Mouse (Mus musculus) heart, postnatal 25 days (tissue): ENCODE results near the gene Sh3kbp1. TPM values are rescaled to one million over a fixed set of nuclear protein-coding genes. Genes with fewer than 3 reads are reported as not detected.
"Not testable (repeated sequence)": the region's sequence is repeated elsewhere in the genome, so short reads cannot be mapped to it uniquely, and the experiment has no call there.

Experiments
- DNase-seq: peaks from one replicate; pipeline ENCODE4 v3.0.0; 2022; ENCODE audit warnings: low spot score
- intact Hi-C: fragments of 180-260 bp; cut with DNase I; formaldehyde crosslinking; loops from one replicate; pipeline ENCODE4 v1.15.1; 2025
- total RNA-seq, 2 experiments: library from RNA; stranded (reverse); gene quantifications; 2 replicates each; pipeline ENCODE4 v1.2.3; 2021

The Sh3kbp1 gene
- 100 to 1,000 TPM; 143 to 148 TPM for total RNA-seq

DNA sequence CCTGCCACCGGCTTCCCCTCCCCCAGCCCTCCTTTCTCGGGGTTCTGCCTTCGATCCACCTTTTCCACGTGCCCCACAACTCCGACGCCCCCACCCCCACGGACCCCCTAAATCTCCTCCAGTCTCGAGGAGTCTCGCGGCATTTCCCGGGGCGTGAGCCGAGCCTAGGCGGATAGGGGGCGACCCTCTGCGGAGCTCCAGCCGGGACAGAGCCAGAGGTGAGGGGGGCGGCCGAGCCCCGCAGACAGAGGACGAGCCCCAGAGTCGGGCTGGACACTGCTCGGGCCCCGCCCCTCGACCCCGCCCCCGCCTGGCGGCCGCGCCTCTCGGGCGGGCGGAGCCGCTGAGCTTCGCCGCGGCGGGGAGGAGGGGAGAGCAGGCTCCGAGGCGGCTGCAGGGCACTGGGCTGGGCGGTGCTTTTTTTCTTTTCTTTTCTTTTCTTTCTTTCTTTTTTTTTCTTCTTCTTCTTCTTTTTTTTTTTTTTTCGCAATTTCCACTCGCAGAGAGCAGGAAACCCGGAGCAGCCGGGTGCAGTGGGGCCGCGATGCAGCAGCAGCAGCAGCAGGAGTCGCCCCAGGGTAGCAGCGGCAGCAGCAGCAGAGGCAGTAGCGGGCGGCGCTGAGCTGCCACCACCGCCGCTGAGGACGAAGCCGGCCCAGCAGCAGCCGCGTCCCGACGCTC, at the start of gene Sh3kbp1:
Sh3kbp1 (plus strand) TSS at position 366 of the 681 bp plus-strand sequence.
- peak; percentile 43 for DNase-seq
- intact Hi-C loops = loop anchor here (1.0 to 10.0 kb wide), 5 partner anchors 122 to 488 kb away; no protein-coding TSS in a partner anchor

DNA sequence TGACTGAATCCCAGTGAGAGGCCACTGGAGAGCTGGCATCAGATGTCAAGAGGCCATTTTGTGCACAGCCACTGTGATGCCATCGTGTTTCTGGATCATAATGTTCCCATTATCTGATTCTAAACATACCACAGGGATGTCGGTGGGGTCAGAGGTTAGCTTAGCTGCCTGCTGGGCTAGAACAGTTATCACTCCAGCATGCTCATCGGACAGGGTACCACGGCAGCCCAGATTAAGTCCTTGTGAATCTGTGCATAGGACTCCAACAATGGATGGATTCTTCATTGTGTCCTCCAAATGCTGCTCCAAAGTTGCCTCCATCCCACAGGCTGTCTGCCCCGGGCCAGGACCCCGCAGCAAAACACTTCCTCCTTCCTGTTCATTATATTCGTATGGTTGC, 42.3 kb upstream of the Sh3kbp1 start:
- intact Hi-C loops, DNase-seq: not testable (repeated sequence)

DNA sequence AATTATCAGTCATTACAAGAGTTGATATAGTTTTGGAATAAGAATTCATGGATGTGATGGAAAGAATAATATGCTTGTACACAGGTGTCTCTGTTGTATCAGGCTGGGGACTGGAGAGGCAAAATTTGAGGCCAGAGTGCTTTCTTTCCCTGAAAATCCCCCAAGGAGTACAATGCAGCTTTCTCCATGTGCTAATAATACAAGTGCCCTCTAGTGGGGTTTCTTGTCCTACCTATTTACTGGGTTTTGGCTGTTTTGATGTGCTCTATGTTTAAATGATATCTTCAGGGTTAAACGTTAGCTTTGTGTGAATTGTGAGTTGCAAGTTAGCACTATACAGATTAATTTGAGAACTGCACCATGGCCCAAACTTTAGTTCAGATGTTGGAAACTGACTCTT, 35.4 kb upstream of the Sh3kbp1 start:
- DNase-seq = no peak
- intact Hi-C loops = no loop called here

DNA sequence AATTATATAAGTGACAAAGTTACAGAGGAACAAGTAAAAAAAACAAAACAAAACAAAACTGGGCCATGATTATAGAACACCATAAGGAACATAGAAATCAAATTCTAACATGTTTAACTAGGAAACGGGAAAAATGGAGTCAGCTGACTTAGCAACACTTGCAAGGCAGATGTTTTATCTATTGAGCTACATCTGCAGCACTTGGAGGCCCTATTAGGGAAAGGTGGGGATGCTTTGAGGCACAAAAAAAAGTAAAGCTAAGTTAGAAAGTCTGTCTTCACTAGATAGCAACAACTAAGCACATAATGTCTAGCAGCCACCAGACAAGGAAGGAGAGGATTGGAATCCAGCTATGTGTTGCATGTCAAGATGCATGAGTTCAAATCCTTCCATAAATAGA, 29.6 kb upstream of the Sh3kbp1 start:
- intact Hi-C loops = no loop called here

DNA sequence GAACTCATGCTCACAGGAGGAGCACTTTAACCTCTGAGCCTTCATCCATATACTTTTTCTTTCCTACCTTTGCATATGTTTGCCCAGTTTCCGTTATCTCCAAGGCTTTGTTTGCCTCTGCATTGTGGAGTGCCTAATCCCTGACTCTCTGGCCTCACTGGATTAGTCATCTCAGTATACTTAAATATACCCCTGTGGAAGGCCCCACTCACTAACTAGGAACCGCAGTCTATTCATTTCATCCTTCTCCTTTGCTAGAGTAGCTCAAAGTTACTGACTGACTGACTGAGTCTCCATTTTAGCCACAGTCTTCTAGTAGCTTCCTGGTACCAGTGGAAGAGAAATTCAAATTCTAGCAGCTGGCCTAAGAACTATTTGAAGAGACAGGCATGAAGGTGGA, 22.2 kb upstream of the Sh3kbp1 start:
- intact Hi-C loops = loop anchor here (5.0 kb wide), 1 partner anchor 73 kb away; no protein-coding TSS in a partner anchor
- no peak for DNase-seq

More for the DNA sequence above, 29.6 kb upstream of the Sh3kbp1 start:
- DNase-seq = no peak

DNA sequence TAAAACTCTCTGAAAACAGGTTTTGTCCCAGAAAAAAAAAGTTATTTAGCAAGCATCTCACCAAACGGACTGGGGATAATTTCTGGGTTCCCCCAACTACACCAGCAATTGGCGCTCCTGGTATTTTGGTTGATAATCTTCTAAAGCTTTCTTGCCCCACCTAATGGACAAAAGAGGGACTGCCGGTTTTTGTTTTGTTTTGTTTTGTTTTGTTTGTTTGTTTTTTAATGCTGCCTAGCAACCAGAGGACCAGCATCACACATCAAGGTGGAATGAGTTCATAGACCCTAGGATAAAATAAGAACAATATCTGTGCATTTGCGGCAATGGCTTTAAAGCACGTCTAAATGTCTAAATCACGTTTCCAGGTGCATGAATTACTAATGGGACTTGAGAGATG, 20.1 kb upstream of the Sh3kbp1 start:
- DNase-seq = no peak
- intact Hi-C loops = loop anchor here (2.0 to 5.0 kb wide), 2 partner anchors 75 to 164 kb away; no protein-coding TSS in a partner anchor

DNA sequence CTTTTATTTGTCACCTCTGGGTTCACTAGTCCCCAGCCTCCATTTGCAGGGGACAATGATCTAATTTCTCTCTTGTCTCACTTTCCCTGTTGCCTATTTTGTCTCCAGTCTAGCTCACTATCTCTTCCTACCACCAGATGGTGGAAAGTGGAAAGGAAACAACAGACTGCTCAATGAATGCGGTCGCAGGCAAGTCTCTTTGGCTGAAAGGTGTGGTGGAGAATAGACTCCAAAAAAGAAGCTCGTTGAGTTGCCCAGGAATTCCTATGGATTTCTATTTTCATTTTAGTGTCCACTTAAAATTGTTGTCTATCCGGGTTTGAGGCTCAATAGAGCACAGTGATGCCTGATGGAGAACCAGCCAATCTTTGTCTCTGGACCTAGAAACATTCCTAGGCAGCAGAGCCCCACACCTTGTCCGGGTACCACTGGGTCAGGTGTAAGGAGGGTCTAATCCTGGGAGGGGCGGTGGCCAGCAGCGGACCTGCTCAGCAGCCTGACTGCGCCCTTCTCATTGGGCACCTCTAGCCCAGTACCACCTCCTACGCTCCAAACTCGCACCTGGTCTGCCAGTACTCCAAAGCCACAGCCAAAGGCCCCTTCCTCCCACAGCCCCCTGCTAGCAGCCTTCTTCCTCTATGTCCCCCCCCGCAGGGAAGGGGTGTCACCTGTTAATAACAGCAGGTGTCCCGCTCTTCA, 715 bp upstream of the Sh3kbp1 start:
- intact Hi-C loops = loop anchor here (1.0 to 10.0 kb wide), 4 partner anchors 218 to 488 kb away; no protein-coding TSS in a partner anchor
- DNase-seq = no peak

DNA sequence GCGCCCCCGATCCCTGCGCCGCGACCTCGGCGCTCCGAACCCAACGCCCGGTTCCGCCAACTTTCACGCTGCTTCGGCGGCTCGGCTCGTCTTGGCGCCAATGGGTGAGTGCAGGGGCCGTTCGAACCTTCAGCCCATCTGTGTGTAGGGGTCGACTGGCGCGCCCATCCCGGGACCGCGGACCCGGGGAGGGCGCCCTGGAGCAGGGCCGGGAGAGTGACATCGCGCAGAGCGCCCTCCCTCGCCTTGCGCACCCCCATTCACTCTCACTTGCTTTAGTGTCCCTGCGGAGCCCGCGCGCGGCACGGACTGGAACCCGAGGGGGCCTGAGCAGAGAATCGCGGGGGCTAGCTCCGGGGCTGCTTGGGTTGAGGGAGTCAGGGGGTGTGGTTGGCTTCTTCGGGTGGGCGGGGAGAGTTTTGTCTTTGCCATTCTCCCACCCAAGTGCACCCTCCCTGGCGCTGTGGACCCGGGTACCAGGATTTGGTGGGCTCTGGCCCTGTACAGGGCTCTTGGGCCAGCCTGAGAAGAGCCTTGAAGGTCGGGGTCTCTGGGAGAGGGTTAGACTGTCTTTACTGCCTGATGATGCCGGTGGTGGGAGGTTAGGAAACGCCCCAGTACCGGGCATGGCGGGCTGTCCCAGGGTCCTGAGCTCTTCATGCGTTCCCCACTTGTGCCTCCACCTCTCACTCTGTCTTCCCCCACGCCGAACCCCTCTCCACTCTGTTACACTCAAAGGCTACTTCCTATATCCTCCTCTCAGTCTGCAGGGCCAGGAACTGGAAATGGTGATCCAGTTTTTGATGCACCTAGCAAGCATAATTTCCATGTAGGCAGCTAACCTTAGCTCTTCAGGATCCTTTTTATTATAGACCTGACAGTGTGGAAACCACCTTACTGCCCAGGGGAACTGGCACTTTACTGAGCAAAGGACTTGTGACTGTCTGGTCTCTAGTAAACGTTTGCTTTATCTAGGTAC, 805 bp downstream of the Sh3kbp1 start:
- peak; percentile 3 for DNase-seq
- intact Hi-C loops = loop anchor here (1.0 to 10.0 kb wide), 4 partner anchors 121 to 487 kb away; no protein-coding TSS in a partner anchor

DNA sequence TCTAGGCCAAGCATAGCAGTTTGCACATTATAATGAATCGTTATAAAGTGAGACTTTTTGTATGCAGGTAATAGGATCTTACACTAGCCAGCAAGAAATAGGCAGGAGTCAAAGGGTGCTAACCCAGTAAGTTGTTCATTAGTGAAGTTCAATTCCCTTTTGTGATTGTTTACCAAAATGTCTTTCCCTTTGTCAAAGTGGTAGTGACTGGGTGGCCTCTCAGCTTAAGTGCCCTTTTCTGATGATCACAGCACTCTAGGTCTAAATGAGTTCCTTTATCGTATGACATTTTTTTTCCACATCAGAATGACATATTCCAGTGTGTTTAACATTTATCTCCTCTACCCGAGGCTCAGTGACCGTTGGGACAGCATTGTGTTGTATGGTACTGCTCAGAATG, 1.6 kb downstream of the Sh3kbp1 start:
- intact Hi-C loops = loop anchor here (10.0 kb wide), 2 partner anchors 216 to 486 kb away; no protein-coding TSS in a partner anchor
- no peak for DNase-seq

DNA sequence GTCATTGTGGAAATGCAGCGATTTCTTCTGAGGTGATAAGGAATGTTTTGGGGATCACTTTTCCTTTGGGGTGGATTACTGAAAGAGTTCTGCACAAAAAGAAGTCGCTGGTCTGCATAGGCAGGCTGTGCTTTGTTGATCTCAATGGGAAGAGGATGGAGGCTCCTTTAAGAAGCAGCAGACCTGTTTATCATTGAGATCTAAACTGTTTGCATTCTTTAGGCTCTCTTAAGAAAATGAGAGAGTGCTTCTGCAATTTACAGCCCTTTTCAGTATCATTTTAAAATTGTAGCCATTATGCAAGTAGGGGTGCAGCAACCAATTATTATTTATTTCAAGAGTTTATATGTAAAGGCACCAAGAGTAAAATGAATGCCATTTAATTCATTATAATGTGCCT, 2.1 kb downstream of the Sh3kbp1 start:
- intact Hi-C loops = loop anchor here (10.0 kb wide), 2 partner anchors 216 to 486 kb away; no protein-coding TSS in a partner anchor
- DNase-seq = no peak

DNA sequence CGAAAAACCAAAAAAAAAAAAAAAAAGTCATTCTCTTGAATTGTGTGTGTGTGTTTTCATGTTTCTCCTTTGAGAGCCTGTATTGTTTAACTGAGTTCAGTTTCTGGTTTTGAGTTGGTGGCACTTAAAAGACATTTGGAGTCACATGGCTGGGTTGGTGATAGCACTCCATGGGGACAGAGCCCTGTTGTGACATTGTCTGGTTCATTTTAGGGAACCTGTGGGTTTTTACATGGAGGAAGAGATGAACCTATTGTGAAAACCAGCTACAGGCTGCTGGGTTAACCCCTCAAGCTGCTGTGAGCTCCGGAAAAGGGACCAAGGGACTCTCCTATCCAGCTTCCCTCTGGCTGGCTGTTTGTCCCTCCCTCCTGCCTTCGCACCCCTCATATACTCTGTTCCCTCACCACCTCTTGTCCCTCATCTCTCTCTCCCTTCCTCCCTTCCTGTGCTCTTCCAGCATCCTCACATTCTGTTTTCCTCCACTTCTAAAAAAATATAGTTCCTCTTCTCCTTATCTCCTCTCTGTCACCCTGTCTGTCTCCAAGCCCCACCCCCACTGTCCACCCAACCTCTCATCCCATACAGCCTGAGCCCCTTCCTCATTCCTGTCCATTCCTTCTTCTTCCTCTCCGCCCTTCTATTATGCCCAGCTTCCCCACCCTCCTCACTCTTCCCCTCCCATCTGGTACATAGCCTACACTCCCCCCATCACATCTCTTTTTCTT, 11.6 kb downstream of the Sh3kbp1 start:
- no peak for DNase-seq
- intact Hi-C loops = no loop called here

DNA sequence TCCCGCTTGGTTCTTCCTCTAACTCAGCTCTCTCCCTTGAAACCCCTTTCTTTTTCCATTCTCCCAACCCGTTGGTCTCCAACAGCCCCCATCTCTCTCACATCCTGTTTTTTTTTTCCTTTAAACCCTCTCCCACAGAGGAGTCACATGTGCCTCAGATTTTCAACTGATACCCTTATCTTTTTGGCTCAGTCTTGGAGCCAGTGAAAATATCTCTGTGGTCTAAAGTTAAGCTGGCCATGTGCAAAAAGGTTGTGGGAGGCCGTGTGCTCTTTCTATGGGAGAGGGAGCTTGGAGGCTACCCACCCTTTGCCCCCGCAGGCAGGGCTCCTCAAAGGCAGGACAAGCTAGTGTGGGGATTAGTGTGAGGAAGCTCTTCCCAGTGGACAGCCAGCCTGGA, 12.9 kb downstream of the Sh3kbp1 start:
- intact Hi-C loops = no loop called here
- DNase-seq = no peak

DNA sequence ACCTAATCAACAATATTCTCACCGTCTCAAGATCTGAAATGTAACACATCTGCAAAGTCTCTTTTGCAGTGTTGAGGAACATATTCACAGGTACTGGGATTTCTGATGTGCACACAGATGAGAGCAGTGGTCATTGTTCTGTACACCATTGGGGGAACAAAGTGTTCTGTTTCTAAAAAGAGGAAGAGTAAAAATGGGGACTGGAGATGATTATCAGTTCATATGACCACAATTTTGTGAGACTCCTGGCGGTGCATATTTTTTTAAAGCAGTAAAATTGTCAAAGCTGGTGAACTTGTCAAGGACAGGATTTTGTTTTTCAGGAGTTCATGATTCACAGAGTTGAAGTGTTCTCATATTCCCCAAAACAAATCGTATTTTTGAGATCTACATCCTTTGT, 18.2 kb downstream of the Sh3kbp1 start:
- intact Hi-C loops = no loop called here
- no peak for DNase-seq

DNA sequence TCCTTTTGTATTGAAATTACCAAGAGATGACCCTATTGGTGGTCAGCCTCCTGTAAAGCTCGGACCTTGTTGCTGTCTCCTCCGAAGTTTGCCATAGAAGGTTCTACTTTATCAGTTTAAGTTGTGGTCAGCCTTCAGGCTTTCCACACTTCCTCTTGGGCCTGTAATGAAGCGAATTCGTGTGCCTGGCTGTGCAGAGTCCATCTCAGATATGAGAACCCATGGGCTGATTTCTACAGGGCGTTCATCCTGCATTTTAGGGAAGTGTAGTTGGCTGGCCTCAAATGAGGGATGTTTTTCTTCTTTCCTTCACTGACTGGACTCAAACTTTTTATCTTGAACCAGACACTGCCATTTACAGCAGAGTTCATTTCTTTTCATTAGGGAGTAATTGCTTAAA, 20.5 kb downstream of the Sh3kbp1 start:
- intact Hi-C loops = no loop called here
- DNase-seq = no peak

DNA sequence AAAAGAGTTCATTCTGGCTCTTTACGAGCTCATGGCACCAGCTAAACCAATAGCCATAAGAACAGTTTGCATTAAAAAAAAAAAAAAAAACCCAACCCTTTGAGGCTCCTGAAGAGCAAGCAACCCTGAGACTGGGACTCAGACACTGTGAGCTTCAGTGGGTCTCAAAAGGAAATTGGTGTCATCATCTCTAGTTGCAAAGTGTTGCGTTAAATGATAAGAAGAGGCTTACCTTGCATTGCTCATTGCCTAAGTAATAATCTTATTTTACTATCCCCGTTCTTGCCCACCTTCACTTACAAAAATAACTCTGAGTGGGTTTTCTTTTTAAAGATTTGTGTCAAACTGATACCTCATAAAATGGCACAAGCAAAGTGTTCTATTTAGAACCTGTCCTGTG, 21.5 kb downstream of the Sh3kbp1 start:
- intact Hi-C loops = no loop called here
- no peak for DNase-seq

DNA sequence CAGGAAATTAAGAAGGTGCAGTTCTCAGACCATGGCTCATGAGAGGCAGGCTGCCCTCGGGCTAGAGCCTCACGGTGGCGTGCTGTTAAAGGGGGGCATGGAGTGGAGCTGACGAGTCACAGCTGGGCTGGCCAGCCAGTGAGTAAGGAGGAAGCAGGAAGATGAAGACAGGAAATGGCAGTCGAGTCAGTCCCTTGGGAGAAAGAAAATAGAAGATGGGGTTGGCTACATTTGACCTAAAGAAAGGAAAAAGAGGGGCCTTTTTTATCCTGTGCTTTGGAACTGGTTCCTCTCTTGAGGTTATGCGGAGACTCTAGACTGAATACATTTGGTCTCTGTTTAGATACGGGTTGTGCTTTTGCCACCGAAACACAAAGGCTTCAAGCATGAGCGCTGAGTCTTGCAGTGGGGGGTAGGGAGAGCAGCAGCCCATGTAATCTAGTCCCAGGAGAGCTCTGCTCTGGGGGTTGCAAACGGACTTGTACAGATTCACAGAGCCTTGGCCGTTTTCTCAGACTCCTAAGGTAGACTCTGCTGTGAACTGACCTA, 23.1 kb downstream of the Sh3kbp1 start:
- DNase-seq = no peak
- intact Hi-C loops = no loop called here

DNA sequence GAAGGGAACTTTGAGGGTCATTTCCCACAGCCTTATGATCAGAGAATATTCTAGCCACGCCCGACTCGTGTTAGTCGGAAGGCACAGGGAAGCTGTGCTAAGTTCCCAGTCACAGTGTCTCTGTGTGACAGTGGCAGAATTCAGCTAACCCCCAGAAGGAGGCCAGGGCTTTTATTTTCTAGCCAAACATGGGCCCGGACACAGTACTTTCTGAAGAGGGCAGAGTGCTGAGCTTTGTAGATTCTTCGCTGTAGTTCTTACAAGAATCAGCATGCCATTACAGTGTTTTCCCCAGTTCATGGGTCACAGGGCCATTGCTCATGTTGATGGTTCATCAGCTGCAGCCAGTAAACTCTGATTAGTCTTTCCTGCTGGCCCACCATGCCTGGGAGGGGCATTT, 23.7 kb downstream of the Sh3kbp1 start:
- intact Hi-C loops = no loop called here
- DNase-seq = no peak

DNA sequence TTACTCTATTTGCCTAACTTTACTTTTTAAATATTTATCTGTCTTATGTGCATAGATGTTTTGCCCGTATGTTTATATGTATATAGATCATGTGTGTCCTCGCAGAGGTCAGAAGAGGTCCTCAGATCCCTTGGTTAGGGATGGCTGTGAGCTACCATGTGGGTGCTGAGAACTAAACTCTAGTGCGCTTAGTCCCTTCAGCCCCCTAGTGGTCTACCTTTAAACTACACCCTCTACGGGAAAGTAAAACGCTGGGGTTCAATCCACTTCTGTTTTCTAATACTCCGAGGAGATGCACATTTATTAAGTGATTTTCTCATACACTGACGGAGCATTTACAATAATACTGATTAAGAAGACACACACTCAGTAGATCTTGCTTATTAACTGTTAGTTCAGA, 44.3 kb downstream of the Sh3kbp1 start:
- intact Hi-C loops = no loop called here
- DNase-seq = no peak

DNA sequence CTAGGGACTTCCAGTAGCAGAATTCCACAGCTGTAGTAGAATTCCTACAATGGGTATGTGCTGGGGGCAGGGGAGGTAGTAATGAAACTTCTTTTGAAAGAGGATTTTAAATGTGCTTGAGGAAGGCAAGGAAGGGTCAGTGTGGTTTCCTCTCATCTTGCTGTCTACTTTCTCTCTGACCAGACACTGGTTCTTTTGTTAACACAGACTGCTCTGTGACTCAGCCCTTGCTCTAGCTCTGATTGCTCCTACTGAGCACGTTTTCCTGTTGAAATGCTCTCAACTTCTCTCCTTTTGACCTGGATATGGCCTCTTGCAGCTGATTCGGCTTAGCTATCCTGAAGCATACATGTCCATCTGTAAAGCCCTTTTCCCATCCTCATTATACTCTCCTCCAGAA, 45.4 kb downstream of the Sh3kbp1 start:
- intact Hi-C loops = no loop called here
- DNase-seq = no peak
